Mouse (Mus musculus): ENCODE measurements around the gene Bglap. TPM values are rescaled to one million over a fixed set of nuclear protein-coding genes. Genes with fewer than 3 reads are reported as not detected.

Gene Bglap
- total and polyA plus RNA-seq, 3 experiments, result not detected

GRCm38 (mm10) chr3:88403522-88404230 lies 19.4 kb upstream of the Bglap start:
- H3K4me3 ChIP-seq (replicated peaks in 1 of 3; ENCODE audit: low read depth in 2 of 3, low read length in 2 of 3, poor library complexity in 1 of 3), result no peak overlapping the region
- in situ Hi-C loops (cut with MboI; ENCODE audit: low pct_ligation_motif_present, low pct_unique_long_range_greater_than_20kb, low sequenced_read_pairs), result no loop called here
- H3K36me3 ChIP-seq (replicated peaks in 1 of 2; ENCODE audit: control insufficient read depth in 1 of 2, insufficient read depth in 1 of 2, low read length in 1 of 2), result peaks cover 15 to 69% of the 10 kb centered on the region in 2 experiments
- no peak for TF ChIP-seq JUND (conservative IDR thresholded peaks at IDR 0.05; ENCODE audit: low read depth, low read length)
- no peak for TF ChIP-seq EP300 (IDR thresholded peaks at IDR 0.05; ENCODE audit: low read length)
- TF ChIP-seq ZC3H11A (IDR thresholded peaks at IDR 0.05; ENCODE audit: low read depth, low read length), result no peak
- no peak for TF ChIP-seq USF2 (conservative IDR thresholded peaks at IDR 0.05; ENCODE audit: low read depth, low read length)
- TF ChIP-seq USF1 (IDR thresholded peaks at IDR 0.05; ENCODE audit: low read depth, low read length), result no peak
- TF ChIP-seq ZNF384 (IDR thresholded peaks at IDR 0.05; ENCODE audit: low read depth, low read length), result no peak
- TF ChIP-seq POLR2AphosphoS2 (IDR thresholded peaks at IDR 0.05; ENCODE audit: low read depth, low read length), result no peak
- TF ChIP-seq RAD21 (IDR thresholded peaks at IDR 0.05; ENCODE audit: low read depth, low read length), result no peak
- no peak for TF ChIP-seq IRF4 (IDR thresholded peaks at IDR 0.05; ENCODE audit: low read depth, low read length)
- no peak for TF ChIP-seq CHD1 (IDR thresholded peaks at IDR 0.05; ENCODE audit: low read depth, low read length)
- TF ChIP-seq POLR2A (IDR thresholded peaks at IDR 0.05; ENCODE audit: low read depth, low read length), result no peak
- no peak for TF ChIP-seq MAZ (IDR thresholded peaks at IDR 0.05; ENCODE audit: low read depth, low read length)
- TF ChIP-seq MAFK (IDR thresholded peaks at IDR 0.05; ENCODE audit: insufficient replicate concordance, low read length), result no peak
- TF ChIP-seq ZKSCAN1 (IDR thresholded peaks at IDR 0.05; ENCODE audit: borderline replicate concordance, low read depth, low read length), result no peak
- no peak for TF ChIP-seq ELF1 (IDR thresholded peaks at IDR 0.05; ENCODE audit: low read depth, low read length)
- TF ChIP-seq CHD2 (IDR thresholded peaks at IDR 0.05; ENCODE audit: low read length), result no peak
- no peak for TF ChIP-seq BHLHE40 (IDR thresholded peaks at IDR 0.05; ENCODE audit: low read depth, low read length)
- DNase-seq (ENCODE audit: extremely low read depth), result no peak
- H3K79me2 ChIP-seq (replicated peaks; ENCODE audit: control insufficient read depth, extremely low read depth, insufficient read depth, poor library complexity, severe bottlenecking), result peaks cover 18% of the 10 kb centered on the region; the same call in 1 of the 2 replicates
- H3K27me3 ChIP-seq (replicated peaks), result no peaks in the 10 kb centered on the region
- dilution Hi-C loops (cut with MboI; ENCODE audit: extremely low pct_ligation_motif_present, extremely low pct_unique_long_range_greater_than_20kb, low sequenced_read_pairs), result no loop called here
- H3K9ac ChIP-seq (ENCODE audit: insufficient read depth, low read depth), result no peak overlapping the region
- H3K4me1 ChIP-seq (ENCODE audit: control insufficient read depth in 1 of 2, insufficient read depth in 2 of 2), result peaks cover 7 to 37% of the 10 kb centered on the region in 2 experiments
- H3K27ac ChIP-seq (ENCODE audit: insufficient read depth, low read depth), result no peak overlapping the region
- H3K9me3 ChIP-seq (replicated peaks; ENCODE audit: low read length), result peaks cover 2% of the 10 kb centered on the region
- no peak overlapping the region for H3K4me2 ChIP-seq (ENCODE audit: insufficient read depth, low read depth, poor library complexity, severe bottlenecking)

- peaks cover 2% of the 10 kb centered on the region for H3K9me3 ChIP-seq (replicated peaks; ENCODE audit: low read length)
- dilution Hi-C loops (cut with MboI; ENCODE audit: extremely low pct_ligation_motif_present, extremely low pct_unique_long_range_greater_than_20kb, low sequenced_read_pairs) (no loop called here), in situ Hi-C loops (cut with MboI; ENCODE audit: low pct_ligation_motif_present, low pct_unique_long_range_greater_than_20kb, low sequenced_read_pairs) (no loop called here)
- no peak overlapping the region for H3K4me2 ChIP-seq (ENCODE audit: insufficient read depth, low read depth, poor library complexity, severe bottlenecking)
- no peak overlapping the region for H3K9ac ChIP-seq (ENCODE audit: insufficient read depth, low read depth)
- H3K27ac ChIP-seq (ENCODE audit: insufficient read depth, low read depth), result no peak overlapping the region
- H3K36me3 ChIP-seq (replicated peaks in 1 of 2; ENCODE audit: control insufficient read depth in 1 of 2, insufficient read depth in 1 of 2, low read length in 1 of 2), result peaks cover 30 to 88% of the 10 kb centered on the region in 2 experiments
- no peak for DNase-seq (ENCODE audit: extremely low read depth)
- TF ChIP-seq MEF2A (IDR thresholded peaks at IDR 0.05; ENCODE audit: borderline replicate concordance, low read depth, low read length) (no peak), TCF12 (IDR thresholded peaks at IDR 0.05; ENCODE audit: low read depth, low read length) (no peak), MAFK (IDR thresholded peaks at IDR 0.05; ENCODE audit: insufficient replicate concordance, low read length) (no peak), E2F4 (IDR thresholded peaks at IDR 0.05; ENCODE audit: insufficient replicate concordance, low read depth, low read length) (no peak), TBP (conservative IDR thresholded peaks at IDR 0.05; ENCODE audit: low read depth, low read length) (no peak), ZMIZ1 (IDR thresholded peaks at IDR 0.05; ENCODE audit: low read depth, low read length) (no peak)
- H3K79me2 ChIP-seq (replicated peaks; ENCODE audit: control insufficient read depth, extremely low read depth, insufficient read depth, poor library complexity, severe bottlenecking), result peaks cover 3% of the 10 kb centered on the region; the same call in 1 of the 2 replicates
- H3K27me3 ChIP-seq (replicated peaks), result no peaks in the 10 kb centered on the region
- peaks cover 13 to 47% of the 10 kb centered on the region in 2 experiments for H3K4me1 ChIP-seq (ENCODE audit: control insufficient read depth in 1 of 2, insufficient read depth in 2 of 2)
- H3K4me3 ChIP-seq (replicated peaks in 1 of 3; ENCODE audit: low read depth in 2 of 3, low read length in 2 of 3, poor library complexity in 1 of 3), result no peak overlapping the region
Observed at GRCm38 (mm10) chr3:88398666-88399065, 14.4 kb upstream of the Bglap start.

Measured in CH12.LX (cell line).